Mouse (Mus musculus) limb, embryonic 13.5 days (tissue): ENCODE measurements around the gene Stat6. TPM values are rescaled to one million over a fixed set of nuclear protein-coding genes. Genes with fewer than 3 reads are reported as not detected.

ENCODE experiments used
- ATAC-seq: fragments of 200-750 bp; cut with Nextera tagmentation; 2 replicates; pipeline ENCODE4 v1.8.0; 2017; ENCODE audit warnings: low read depth, moderate number of reproducible peaks, moderate TSS enrichment; ENCODE audit not compliant: low FRiP score
- H3K27ac ChIP-seq: fragments of 300-500 bp; sonication (generic); 2 replicates; pipeline ENCODE4 v1.5.1; 2015; ENCODE audit warnings: inconsistent platforms, mild to moderate bottlenecking, moderate library complexity
- H3K27me3 ChIP-seq: fragments of 300-500 bp; sonication (generic); 2 replicates; pipeline ENCODE4 v1.6.1; 2015; ENCODE audit warnings: mild to moderate bottlenecking, inconsistent platforms
- H3K36me3 ChIP-seq: fragments of 300-500 bp; sonication (generic); 2 replicates; pipeline ENCODE4 v1.6.1; 2015; ENCODE audit warnings: inconsistent platforms, mild to moderate bottlenecking, moderate library complexity
- H3K4me1 ChIP-seq: fragments of 300-500 bp; sonication (generic); 2 replicates; pipeline ENCODE4 v1.6.1; 2015; ENCODE audit warnings: inconsistent platforms
- H3K4me2 ChIP-seq: fragments of 300-500 bp; sonication (generic); replicated peaks from 2 replicates; pipeline ENCODE4 v1.6.1; 2015; ENCODE audit warnings: inconsistent platforms, mild to moderate bottlenecking, moderate library complexity
- H3K4me3 ChIP-seq: fragments of 300-500 bp; sonication (generic); 2 replicates; pipeline ENCODE4 v1.5.1; 2015; ENCODE audit warnings: moderate library complexity, mild to moderate bottlenecking, inconsistent platforms
- H3K9ac ChIP-seq: fragments of 300-500 bp; sonication (generic); 2 replicates; pipeline ENCODE4 v1.6.1; 2015; ENCODE audit warnings: mild to moderate bottlenecking, inconsistent platforms
- H3K9me3 ChIP-seq: fragments of 300-500 bp; sonication (generic); 2 replicates; pipeline ENCODE4 v1.6.1; 2016; ENCODE audit warnings: inconsistent platforms
- WGBS: fragments of 180-500 bp; shearing (Covaris S2); methylation state at CpG from one replicate; pipeline ENCODE4 v1.1.7; 2015; 5-methylcytosine and 5-hydroxymethylcytosine counted together
- polyA plus RNA-seq: library from polyadenylated mRNA; unstranded; fragments of >200 nt; fragmentation: Nextera tagmentation; extraction: Ambion mirVana; gene quantifications from 2 replicates; pipeline ENCODE4 v1.2.1, GENCODE M21; 2015

The Stat6 gene
- polyA plus RNA-seq, 1 experiment from 2014 or later: 14.3 TPM

DNA sequence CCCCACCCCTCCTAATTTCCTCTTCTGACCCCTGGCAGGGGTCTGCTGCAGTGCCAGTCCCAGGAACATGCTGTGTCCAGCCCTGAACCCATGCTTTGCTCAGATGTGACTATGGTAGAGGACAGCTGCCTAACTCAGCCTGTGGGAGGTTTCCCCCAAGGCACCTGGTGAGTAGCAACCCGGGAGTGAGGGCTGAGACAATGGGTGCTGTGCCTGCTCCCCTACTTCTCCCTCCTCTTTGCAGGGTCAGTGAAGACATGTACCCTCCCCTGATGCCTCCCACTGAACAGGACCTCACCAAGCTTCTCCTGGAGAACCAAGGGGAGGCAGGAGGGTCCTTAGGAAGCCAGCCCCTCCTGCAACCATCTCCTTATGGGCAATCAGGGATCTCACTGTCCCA lies 16.8 kb downstream of the Stat6 start:
- Histone ChIP-seq H3K27ac (no peak overlapping the region), H3K4me1 (peaks cover 49% of the 10 kb centered on the region), H3K9ac (0 out of 2 replicates have a peak overlapping the region, but pooled peaks have one; percentile 2), H3K4me3 (no peak overlapping the region), H3K9me3 (no peaks in the 10 kb centered on the region), H3K27me3 (no peaks in the 10 kb centered on the region), H3K4me2 (no peak overlapping the region), H3K36me3 (peaks cover 61% of the 10 kb centered on the region)
- 58% methylated on average over 1 of the region's 1 CpGs for WGBS
- ATAC-seq: no peak

DNA sequence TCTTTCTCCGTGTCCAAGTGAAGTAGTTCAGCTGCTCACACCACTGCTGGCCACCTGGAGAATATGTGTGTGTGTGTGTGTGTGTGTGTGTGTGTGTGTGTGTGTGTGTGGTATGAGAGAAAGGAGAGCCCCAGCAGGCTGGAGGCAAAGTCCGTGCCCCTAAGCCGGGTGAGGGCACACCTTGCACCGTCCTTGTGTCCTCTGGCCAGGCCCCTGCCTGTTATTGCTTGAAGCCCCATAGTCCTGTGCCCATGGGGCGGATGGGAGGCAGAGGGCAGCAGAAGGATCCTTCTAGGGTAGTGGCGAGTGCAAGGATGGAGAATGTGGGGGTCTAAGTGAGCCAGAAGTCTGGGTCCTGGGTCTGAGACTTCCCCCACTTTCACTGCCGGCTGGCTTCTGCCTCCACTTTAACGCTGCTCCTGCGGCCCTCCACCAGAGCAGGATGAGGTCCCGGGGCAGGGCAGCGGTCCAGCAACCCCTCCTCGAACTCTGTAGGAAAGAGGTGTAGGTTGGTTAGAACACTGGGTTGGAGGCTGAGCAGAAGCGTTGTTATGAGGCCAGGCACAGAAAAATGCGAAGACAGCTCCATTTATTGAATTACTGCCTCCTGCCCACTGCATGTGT lies 18.6 kb downstream of the Stat6 start:
- Histone ChIP-seq H3K4me3 (peak overlapping the region; percentile 25), H3K4me2 (peak overlapping the region; percentile 94), H3K27ac (peak overlapping the region; percentile 85; the same call in 1 of the 2 replicates), H3K4me1 (peaks cover 55% of the 10 kb centered on the region), H3K27me3 (no peaks in the 10 kb centered on the region), H3K9ac (peak overlapping the region; percentile 56), H3K9me3 (no peaks in the 10 kb centered on the region), H3K36me3 (peaks cover 55% of the 10 kb centered on the region)
- ATAC-seq: no peak
- WGBS: 27% methylated on average over 14 of the region's 14 CpGs

DNA sequence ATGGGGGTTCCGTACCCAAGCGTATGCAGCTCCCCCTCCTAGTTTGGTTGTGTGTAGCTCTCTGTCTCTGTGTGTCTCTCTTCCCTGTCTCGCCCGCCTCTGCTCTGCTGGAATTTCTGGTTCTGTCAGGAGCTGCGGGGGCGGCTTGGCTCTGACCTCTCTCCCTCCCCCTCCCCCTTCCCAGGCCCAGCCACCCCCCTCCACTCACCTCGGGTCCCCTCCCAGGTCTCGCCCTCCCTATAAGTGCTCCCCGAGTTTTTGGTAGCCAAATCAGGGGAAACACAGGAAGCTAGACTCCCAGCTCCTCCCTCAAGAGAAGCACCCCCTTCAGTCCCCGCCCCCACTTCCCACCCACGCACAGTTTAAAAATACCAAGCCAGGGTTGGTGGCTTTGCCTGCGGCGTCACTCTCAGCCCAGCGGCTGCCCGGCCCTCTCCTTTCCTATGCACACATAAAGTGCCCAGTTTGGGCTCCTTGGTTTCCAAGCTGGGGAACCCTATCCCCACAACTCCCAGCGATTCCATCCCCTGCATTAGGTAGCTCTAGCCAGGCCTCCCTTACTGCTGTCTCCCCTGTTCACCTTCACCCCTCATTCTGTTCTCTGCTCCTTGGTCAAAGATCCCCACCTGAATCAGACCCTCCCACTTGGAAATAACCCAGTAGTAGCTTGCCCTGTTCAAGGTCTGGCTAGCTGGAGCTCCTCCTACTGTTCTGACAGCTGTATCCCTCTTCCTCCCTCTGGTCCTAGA lies 19.3 kb downstream of the Stat6 start:
- Histone ChIP-seq H3K9ac (peak overlapping the region; percentile 56), H3K4me1 (peaks cover 55% of the 10 kb centered on the region), H3K27me3 (no peaks in the 10 kb centered on the region), H3K4me2 (peak overlapping the region; percentile 94), H3K9me3 (no peaks in the 10 kb centered on the region), H3K36me3 (peaks cover 55% of the 10 kb centered on the region), H3K4me3 (peak overlapping the region; percentile 25), H3K27ac (peak overlapping the region; percentile 85)
- no peak for ATAC-seq
- 9% methylated on average over 16 of the region's 16 CpGs for WGBS

DNA sequence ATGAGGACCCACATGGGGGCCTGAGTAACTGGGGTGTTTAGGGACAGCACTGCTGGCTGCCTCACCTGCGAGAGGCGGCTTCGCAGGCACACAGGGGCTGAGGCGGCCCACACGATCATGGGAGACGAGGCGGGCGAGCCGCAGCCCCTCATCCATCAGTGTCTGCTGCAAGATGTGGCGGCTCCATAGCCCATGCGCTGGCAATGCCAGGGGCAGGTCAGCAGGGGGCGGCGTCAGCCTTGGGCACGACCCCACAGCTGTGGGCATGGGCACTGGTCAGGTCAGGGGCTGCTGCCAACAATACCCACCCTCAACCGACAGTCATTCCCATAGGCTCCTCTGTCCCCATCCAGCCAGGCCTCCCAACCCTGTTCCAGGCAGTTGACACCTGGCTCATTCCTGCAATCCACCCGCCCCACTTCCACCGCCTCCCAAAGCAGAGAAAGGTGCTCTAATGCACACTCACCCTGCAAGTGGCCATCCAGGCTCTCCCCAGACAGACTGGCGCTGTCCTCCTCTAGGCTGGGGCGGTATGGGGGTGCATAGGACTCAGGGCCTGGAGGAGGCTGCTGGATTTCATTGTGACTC lies 20.0 kb downstream of the Stat6 start:
- H3K36me3 ChIP-seq: peaks cover 55% of the 10 kb centered on the region
- peak overlapping the region; percentile 94 for H3K4me2 ChIP-seq
- H3K9me3 ChIP-seq: no peaks in the 10 kb centered on the region
- no peak for ATAC-seq
- WGBS: 18% methylated on average over 19 of the region's 19 CpGs
- peaks cover 55% of the 10 kb centered on the region for H3K4me1 ChIP-seq
- H3K27ac ChIP-seq: peak overlapping the region; percentile 85
- H3K27me3 ChIP-seq: no peaks in the 10 kb centered on the region
- peak overlapping the region; percentile 94 for H3K9ac ChIP-seq
- peak overlapping the region; percentile 25 for H3K4me3 ChIP-seq

DNA sequence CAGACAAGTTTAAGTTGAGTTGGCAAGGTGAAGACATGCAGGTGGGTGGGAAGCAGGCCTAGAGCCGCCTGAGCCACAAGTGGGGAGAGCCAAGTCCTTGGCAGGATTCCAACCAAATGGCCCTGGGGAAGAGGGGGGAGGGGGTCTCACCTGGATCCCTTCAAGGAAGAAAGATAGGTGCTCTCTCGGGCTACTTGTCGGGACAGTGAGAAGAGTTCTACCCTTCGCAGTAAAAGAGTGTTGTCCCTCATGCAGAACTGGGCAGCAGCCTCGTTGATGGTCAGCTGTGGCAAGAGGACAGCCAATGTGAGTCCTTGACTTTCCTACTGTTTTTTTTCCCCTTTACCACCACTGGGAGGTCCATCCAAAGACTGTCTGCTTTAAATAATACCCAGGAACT lies 20.8 kb downstream of the Stat6 start:
- 9% methylated on average over 5 of the region's 5 CpGs for WGBS
- ATAC-seq: no peak
- Histone ChIP-seq H3K27me3 (no peaks in the 10 kb centered on the region), H3K36me3 (peaks cover 55% of the 10 kb centered on the region), H3K27ac (peak overlapping the region; percentile 85; the same call in 1 of the 2 replicates), H3K4me2 (peak overlapping the region; percentile 94), H3K9me3 (no peaks in the 10 kb centered on the region), H3K9ac (peak overlapping the region; percentile 94), H3K4me1 (peaks cover 54% of the 10 kb centered on the region), H3K4me3 (peak overlapping the region; percentile 86)

DNA sequence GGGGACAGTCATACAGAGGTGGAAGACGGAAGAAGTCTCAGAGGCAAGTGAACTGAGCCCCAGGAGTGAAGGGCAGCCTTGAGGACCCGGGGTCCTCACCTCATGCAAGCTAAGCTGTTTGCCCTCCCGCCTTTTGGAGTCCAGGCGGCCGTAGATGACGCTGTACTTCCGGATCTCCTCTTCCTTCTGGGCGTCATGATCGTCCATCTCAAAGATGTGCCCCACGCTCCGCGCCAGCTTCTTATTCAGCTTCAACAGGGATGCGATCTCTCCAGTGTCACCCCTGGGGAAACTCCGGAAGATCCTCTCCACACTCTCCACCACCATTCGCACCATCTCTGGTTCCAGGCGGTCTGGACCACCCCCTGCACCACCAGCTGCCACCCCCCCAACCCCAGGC lies 21.4 kb downstream of the Stat6 start:
- peak overlapping the region; percentile 85; the same call in 1 of the 2 replicates for H3K27ac ChIP-seq
- H3K4me1 ChIP-seq: peaks cover 57% of the 10 kb centered on the region
- H3K4me3 ChIP-seq: peak overlapping the region; percentile 86
- peak overlapping the region; percentile 94 for H3K4me2 ChIP-seq
- H3K9ac ChIP-seq: peak overlapping the region; percentile 94
- peaks cover 55% of the 10 kb centered on the region for H3K36me3 ChIP-seq
- H3K9me3 ChIP-seq: no peaks in the 10 kb centered on the region
- no peak for ATAC-seq
- WGBS: 27% methylated on average over 16 of the region's 16 CpGs
- H3K27me3 ChIP-seq: no peaks in the 10 kb centered on the region

DNA sequence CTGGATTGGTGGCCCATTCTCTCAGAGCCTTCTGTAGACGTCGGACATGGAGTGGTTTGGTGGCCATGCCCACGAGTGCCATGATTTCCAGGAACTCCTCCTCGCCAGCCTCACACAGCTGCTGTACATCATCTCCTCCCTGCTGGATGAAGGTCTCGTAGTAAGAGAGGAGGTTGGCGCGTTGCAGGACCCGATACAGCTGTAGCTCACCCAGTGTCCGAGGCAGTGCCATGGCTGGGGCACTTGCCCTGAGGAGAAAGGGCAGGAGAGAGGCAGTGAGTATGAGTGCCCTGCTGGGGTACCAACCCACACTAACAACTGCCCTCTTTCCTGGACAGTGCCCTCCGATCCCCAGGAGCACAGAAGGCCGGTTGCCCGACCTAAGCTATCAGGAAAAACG lies 22.1 kb downstream of the Stat6 start:
- WGBS: 20% methylated on average over 13 of the region's 13 CpGs
- H3K36me3 ChIP-seq: peaks cover 50% of the 10 kb centered on the region
- H3K4me3 ChIP-seq: peak overlapping the region; percentile 86
- peak overlapping the region; percentile 94 for H3K4me2 ChIP-seq
- H3K27ac ChIP-seq: peak overlapping the region; percentile 100; the same call in 1 of the 2 replicates
- no peaks in the 10 kb centered on the region for H3K27me3 ChIP-seq
- no peaks in the 10 kb centered on the region for H3K9me3 ChIP-seq
- peaks cover 63% of the 10 kb centered on the region for H3K4me1 ChIP-seq
- peak overlapping the region; percentile 94 for H3K9ac ChIP-seq
- ATAC-seq: no peak

DNA sequence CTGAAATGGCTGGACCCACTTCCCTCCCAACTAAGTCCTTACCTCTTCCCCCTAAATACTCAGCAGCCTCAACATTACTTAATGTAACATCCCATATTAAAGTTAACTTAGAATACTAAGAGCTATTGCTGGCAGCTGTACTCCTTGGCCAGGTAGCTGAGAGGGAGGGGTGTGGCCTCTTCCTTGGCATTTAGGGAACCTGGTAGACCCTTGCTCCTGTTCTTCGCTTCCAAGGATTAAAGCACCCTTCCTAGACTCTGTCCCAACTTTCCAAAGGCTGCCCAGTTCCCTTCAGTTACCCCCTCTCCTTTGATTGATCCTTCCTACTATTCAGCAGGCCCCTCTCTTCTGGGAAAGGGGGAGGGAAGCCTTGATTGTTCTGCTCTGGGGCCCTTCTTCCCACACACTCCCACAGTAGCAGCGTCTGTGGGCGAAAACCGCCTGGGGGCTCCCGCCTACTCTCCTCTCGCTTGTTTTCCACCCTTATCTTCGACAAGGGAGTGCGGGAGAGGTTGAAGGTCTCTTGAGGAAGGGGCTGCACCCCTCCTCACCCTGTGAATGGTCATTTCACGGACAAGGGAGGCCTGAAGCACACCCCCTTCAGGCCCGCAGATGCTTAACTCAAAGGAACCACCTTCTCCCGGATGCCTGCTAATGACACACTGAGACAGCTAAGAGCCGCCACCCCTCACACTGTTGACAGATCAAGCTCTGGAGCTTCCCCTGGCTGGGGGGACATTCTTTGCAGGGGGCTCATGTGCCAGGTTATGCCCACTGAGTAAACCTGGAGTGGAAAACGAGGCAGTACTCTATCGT lies 22.8 kb downstream of the Stat6 start:
- peak overlapping the region; percentile 86 for H3K4me3 ChIP-seq
- WGBS: 4% methylated on average over 14 of the region's 14 CpGs
- no peak for ATAC-seq
- no peaks in the 10 kb centered on the region for H3K9me3 ChIP-seq
- H3K9ac ChIP-seq: peak overlapping the region; percentile 94
- peaks cover 67% of the 10 kb centered on the region for H3K4me1 ChIP-seq
- H3K27ac ChIP-seq: peak overlapping the region; percentile 100
- H3K36me3 ChIP-seq: peaks cover 43% of the 10 kb centered on the region
- peak overlapping the region; percentile 94 for H3K4me2 ChIP-seq
- H3K27me3 ChIP-seq: no peaks in the 10 kb centered on the region

DNA sequence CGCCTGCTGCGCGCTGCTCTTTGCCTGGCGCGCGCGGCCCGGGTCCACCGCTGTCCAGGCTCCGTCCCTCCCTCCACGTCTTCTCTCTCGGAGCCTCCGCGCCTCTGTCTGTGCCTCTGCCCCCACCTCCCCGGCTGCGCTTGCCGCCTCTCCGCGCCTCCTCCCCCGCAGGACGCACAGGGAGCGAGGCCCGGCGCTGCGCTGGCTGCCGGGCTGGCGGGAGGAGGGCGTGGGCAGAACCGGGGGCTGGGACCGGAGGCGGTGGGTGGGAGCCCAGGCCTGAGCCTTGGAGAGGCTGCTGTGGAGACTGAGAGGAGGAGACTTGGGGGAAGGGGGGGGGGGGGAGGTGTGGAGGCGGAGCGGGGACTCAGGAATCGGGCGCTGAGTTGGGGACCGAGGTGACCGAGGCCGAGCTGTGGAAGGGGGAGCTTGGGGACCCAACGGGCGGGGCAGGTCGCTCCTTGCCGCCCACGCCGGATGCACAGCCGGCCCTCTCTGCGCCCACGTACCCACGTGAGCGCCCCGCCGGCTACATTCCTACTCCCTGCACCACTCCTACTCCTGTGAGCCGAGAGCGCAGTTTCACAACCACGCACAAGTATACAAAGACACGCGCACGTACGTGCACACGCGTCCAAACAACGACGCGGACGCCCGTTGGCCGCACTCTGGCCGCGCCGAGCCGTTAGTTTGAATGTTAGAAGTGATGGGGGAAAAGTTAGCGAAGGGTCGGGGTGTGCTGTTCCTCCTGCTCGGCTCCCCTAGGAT lies 23.9 kb downstream of the Stat6 start, which contains the start of gene Nemp1:
Gene Nemp1 (plus strand): TSS at position 401 of the 768 bp plus-strand sequence.
- Histone ChIP-seq H3K27ac (peak within 1 kb of the TSS; percentile 100), H3K9me3 (no peaks in the 10 kb centered on the region), H3K27me3 (no peaks in the 10 kb centered on the region), H3K4me3 (peak within 1 kb of the TSS; percentile 86), H3K36me3 (peaks cover 32% of the 10 kb centered on the region), H3K4me1 (peaks cover 58% of the 10 kb centered on the region), H3K9ac (peak within 1 kb of the TSS; percentile 94), H3K4me2 (peak within 1 kb of the TSS; percentile 94)
- ATAC-seq: peak; percentile 81
- under 1% methylated on average over 68 of the region's 73 CpGs for WGBS

DNA sequence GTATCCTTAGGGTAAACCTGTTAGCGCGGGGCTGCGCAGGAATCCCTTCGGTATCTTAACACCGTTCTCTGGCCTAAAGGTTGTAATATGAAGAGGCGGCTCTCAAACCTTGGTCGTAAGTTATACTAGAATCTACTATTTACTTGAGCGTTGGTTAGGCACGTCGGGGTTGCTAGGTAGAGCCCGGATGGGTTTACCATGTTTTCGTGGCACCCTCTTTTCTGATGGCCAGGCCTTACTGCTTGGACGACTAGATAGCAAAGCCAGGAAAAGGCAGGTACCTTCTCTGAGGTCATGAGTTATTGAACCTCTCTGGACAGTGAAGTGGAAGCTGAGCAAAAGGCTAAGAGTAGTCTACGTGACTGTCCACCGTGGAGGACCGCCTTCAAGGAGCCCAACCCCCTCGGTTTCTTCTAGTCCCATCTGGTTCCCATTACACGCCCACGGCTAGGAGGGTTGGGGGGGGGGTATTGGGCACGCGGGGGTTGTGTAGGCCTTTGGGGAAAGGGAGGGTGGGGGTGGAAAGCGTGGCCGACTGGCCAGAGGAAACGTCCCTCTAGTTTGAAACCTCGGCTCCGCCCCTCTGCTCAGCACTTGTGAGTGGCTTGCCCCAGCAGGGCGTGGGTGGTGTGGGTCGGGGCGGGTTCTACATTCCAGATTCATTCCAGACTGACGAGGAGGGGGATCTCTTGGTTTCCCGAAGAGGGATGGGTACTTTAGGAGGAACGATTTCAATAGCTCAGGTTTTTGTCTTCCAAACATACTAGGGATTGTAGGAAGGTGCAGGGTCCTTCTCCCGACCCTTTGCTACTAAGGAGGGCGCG lies 24.7 kb downstream of the Stat6 start:
- under 1% methylated on average over 35 of the region's 35 CpGs for WGBS
- Histone ChIP-seq H3K9ac (peak overlapping the region; percentile 94), H3K4me2 (peak overlapping the region; percentile 94), H3K9me3 (no peaks in the 10 kb centered on the region), H3K36me3 (peaks cover 25% of the 10 kb centered on the region), H3K4me3 (peak overlapping the region; percentile 86), H3K4me1 (peaks cover 50% of the 10 kb centered on the region), H3K27me3 (no peaks in the 10 kb centered on the region), H3K27ac (peak overlapping the region; percentile 100)
- ATAC-seq: peak; percentile 79
